Mouse (Mus musculus) hindbrain, embryonic 14.5 days (tissue): ENCODE results near the gene Olfr1051. TPM values are rescaled to one million over a fixed set of nuclear protein-coding genes. Genes with fewer than 3 reads are reported as not detected.
"Not testable (repeated sequence)": the region's sequence is repeated elsewhere in the genome, so short reads cannot be mapped to it uniquely, and the experiment has no call there.

Source experiments
- ATAC-seq: fragments of 200-750 bp; cut with Nextera tagmentation; 2 replicates; pipeline ENCODE4 v1.8.0; 2017; ENCODE audit warnings: moderate number of reproducible peaks, mild to moderate bottlenecking, moderate TSS enrichment, moderate library complexity; ENCODE audit not compliant: low FRiP score
- DNase-seq: peaks from one replicate; pipeline ENCODE4 v3.0.0-alpha.2; 2015; ENCODE audit warnings: low spot score
- H3K27ac ChIP-seq: fragments of 300-500 bp; sonication (generic); 2 replicates; pipeline ENCODE4 v1.5.1; 2014; ENCODE audit warnings: mild to moderate bottlenecking, moderate library complexity
- H3K27me3 ChIP-seq: fragments of 300-500 bp; sonication (generic); 2 replicates; pipeline ENCODE4 v1.6.1; 2014; ENCODE audit warnings: mild to moderate bottlenecking, low read length, mixed read lengths; ENCODE audit not compliant: control insufficient read depth, insufficient read depth
- H3K36me3 ChIP-seq: fragments of 300-500 bp; sonication (generic); replicated peaks from 2 replicates; pipeline ENCODE4 v1.6.1; 2014; ENCODE audit not compliant: control insufficient read depth, insufficient read depth
- H3K4me1 ChIP-seq: fragments of 300-500 bp; sonication (generic); replicated peaks from 2 replicates; pipeline ENCODE4 v1.6.1; 2014; ENCODE audit warnings: antibody characterized with exemption, low read length, mixed read lengths; ENCODE audit not compliant: control insufficient read depth, insufficient read depth
- H3K4me2 ChIP-seq: fragments of 300-500 bp; sonication (generic); replicated peaks from 2 replicates; pipeline ENCODE4 v1.6.1; 2014; ENCODE audit warnings: mild to moderate bottlenecking, moderate library complexity
- H3K4me3 ChIP-seq: fragments of 300-500 bp; sonication (generic); replicated peaks from 2 replicates; pipeline ENCODE4 v1.5.1; 2014; ENCODE audit warnings: mild to moderate bottlenecking, low read length
- H3K9ac ChIP-seq: fragments of 300-500 bp; sonication (generic); 2 replicates; pipeline ENCODE4 v1.6.1; 2014
- H3K9me3 ChIP-seq: fragments of 300-500 bp; sonication (generic); 2 replicates; pipeline ENCODE4 v1.6.1; 2016; ENCODE audit warnings: low read length; ENCODE audit not compliant: control insufficient read depth
- WGBS: fragments of 180-500 bp; shearing (Covaris S2); extraction: QIAGEN DNeasy Blood & Tissue Kit; methylation state at CpG from one replicate; pipeline ENCODE4 v1.1.7; 2014; 5-methylcytosine and 5-hydroxymethylcytosine counted together
- polyA plus RNA-seq: library from polyadenylated mRNA; unstranded; fragments of >200 nt; fragmentation: Nextera tagmentation; extraction: Ambion mirVana; gene quantifications from 2 replicates; pipeline ENCODE4 v1.2.1, GENCODE M21; 2014

Gene Olfr1051
- polyA plus RNA-seq: not detected in 2 replicates

GRCm38 (mm10) chr2:86278988-86279387 lies at the start of gene Olfr1051:
TSS of gene Olfr1051 (minus strand) at chr2:86279088.
- H3K4me3 ChIP-seq, H3K27ac ChIP-seq, DNase-seq, H3K4me1 ChIP-seq, ATAC-seq, H3K9ac ChIP-seq, H3K4me2 ChIP-seq, H3K36me3 ChIP-seq, H3K9me3 ChIP-seq, H3K27me3 ChIP-seq: not testable (repeated sequence)

GRCm38 (mm10) chr2:86315184-86315583 lies 36.3 kb upstream of the Olfr1051 start, which contains the start of gene Olfr1053:
TSS of gene Olfr1053 (minus strand) at chr2:86315284.
- 76% methylated on average over 3 of the region's 3 CpGs for WGBS
- ATAC-seq: no peak

GRCm38 (mm10) chr2:86292155-86292554 lies 13.3 kb upstream of the Olfr1051 start, which contains the start of gene Olfr1052:
TSS of gene Olfr1052 (plus strand) at chr2:86292455.
- no peaks in the 10 kb centered on the region for H3K9me3 ChIP-seq
- DNase-seq (no peak), ATAC-seq (no peak)
- no peak within 1 kb of the TSS for H3K9ac ChIP-seq
- no peak within 1 kb of the TSS for H3K4me3 ChIP-seq
- no peaks in the 10 kb centered on the region for H3K36me3 ChIP-seq
- H3K4me1 ChIP-seq: no peaks in the 10 kb centered on the region
- H3K27me3 ChIP-seq: no peaks in the 10 kb centered on the region
- H3K27ac ChIP-seq: no peak within 1 kb of the TSS
- no peak within 1 kb of the TSS for H3K4me2 ChIP-seq

More at GRCm38 (mm10) chr2:86315184-86315583, 36.3 kb upstream of the Olfr1051 start, which contains the start of gene Olfr1053:
- H3K9me3 ChIP-seq: no peaks in the 10 kb centered on the region
- H3K36me3 ChIP-seq: no peaks in the 10 kb centered on the region
- no peak within 1 kb of the TSS for H3K9ac ChIP-seq
- no peak for DNase-seq
- no peak within 1 kb of the TSS for H3K4me2 ChIP-seq
- H3K4me3 ChIP-seq: no peak within 1 kb of the TSS
- H3K4me1 ChIP-seq: no peaks in the 10 kb centered on the region
- H3K27me3 ChIP-seq: no peaks in the 10 kb centered on the region
- H3K27ac ChIP-seq: no peak within 1 kb of the TSS

- DNase-seq, H3K9ac ChIP-seq, H3K4me3 ChIP-seq, H3K9me3 ChIP-seq, H3K36me3 ChIP-seq, H3K4me1 ChIP-seq, H3K27ac ChIP-seq, H3K4me2 ChIP-seq, ATAC-seq, H3K27me3 ChIP-seq: not testable (repeated sequence)
Measured at GRCm38 (mm10) chr2:86258228-86258627, 20.7 kb downstream of the Olfr1051 start, which contains the start of gene Olfr1049. TSS of gene Olfr1049 (minus strand) at chr2:86258328.

GRCm38 (mm10) chr2:86240189-86240588 lies 38.7 kb downstream of the Olfr1051 start, which contains the start of gene Olfr1048:
TSS of gene Olfr1048 (minus strand) at chr2:86240289.
- no peaks in the 10 kb centered on the region for H3K27me3 ChIP-seq
- ATAC-seq (no peak), DNase-seq (no peak)
- no peak within 1 kb of the TSS for H3K27ac ChIP-seq
- H3K4me1 ChIP-seq: no peaks in the 10 kb centered on the region
- no peaks in the 10 kb centered on the region for H3K9me3 ChIP-seq
- H3K4me3 ChIP-seq: no peak within 1 kb of the TSS
- no peak within 1 kb of the TSS for H3K9ac ChIP-seq
- H3K4me2 ChIP-seq: no peak within 1 kb of the TSS
- H3K36me3 ChIP-seq: no peaks in the 10 kb centered on the region

- DNase-seq (no peak), ATAC-seq (no peak)
- Histone ChIP-seq H3K4me3 (no peak within 1 kb of the TSS), H3K27ac (no peak within 1 kb of the TSS), H3K27me3 (no peaks in the 10 kb centered on the region), H3K4me1 (no peaks in the 10 kb centered on the region), H3K4me2 (no peak within 1 kb of the TSS), H3K36me3 (no peaks in the 10 kb centered on the region), H3K9me3 (no peaks in the 10 kb centered on the region), H3K9ac (no peak within 1 kb of the TSS)
- 95% methylated on average over 1 of the region's 1 CpGs for WGBS
Measured at GRCm38 (mm10) chr2:86231301-86231700, 47.6 kb downstream of the Olfr1051 start, which contains the start of gene Olfr1047. TSS of gene Olfr1047 (minus strand) at chr2:86231401.

Other genes starting within 250 kb of the Olfr1051 start
- not detected in 2 replicates for gene Olfr1034, start 233.2 kb downstream of the Olfr1051 start, polyA plus RNA-seq
- gene Olfr1036, start 205.1 kb downstream of the Olfr1051 start, polyA plus RNA-seq: not detected in 2 replicates
- not detected in 2 replicates for gene Olfr1037, start 191.7 kb downstream of the Olfr1051 start, polyA plus RNA-seq
- gene Olfr1039, start 143.2 kb downstream of the Olfr1051 start, polyA plus RNA-seq: not detected in 2 replicates
- not detected in 2 replicates for gene Olfr1040, start 132.4 kb downstream of the Olfr1051 start, polyA plus RNA-seq
- not detected in 2 replicates for gene Olfr1042, start 117.2 kb downstream of the Olfr1051 start, polyA plus RNA-seq
- not detected in 2 replicates for gene Olfr1043, start 111.6 kb downstream of the Olfr1051 start, polyA plus RNA-seq
- not detected in 2 replicates for gene Olfr1044, start 101.3 kb downstream of the Olfr1051 start, polyA plus RNA-seq
- gene Olfr52, start 93.4 kb downstream of the Olfr1051 start, polyA plus RNA-seq: not detected in 2 replicates
- not detected in 2 replicates for gene Olfr1045, start 76.1 kb downstream of the Olfr1051 start, polyA plus RNA-seq
- gene Olfr1046, start 59.8 kb downstream of the Olfr1051 start, polyA plus RNA-seq: not detected in 2 replicates
- not detected in 2 replicates for gene Olfr1047, start 47.7 kb downstream of the Olfr1051 start, polyA plus RNA-seq
- not detected in 2 replicates for gene Olfr1048, start 38.8 kb downstream of the Olfr1051 start, polyA plus RNA-seq
- not detected in 2 replicates for gene Olfr1049, start 20.8 kb downstream of the Olfr1051 start, polyA plus RNA-seq
- not detected in 2 replicates for gene Olfr1052, start 13.4 kb upstream of the Olfr1051 start, polyA plus RNA-seq
- gene Olfr1053, start 36.2 kb upstream of the Olfr1051 start, polyA plus RNA-seq: not detected in 2 replicates
- gene Olfr1054, start 56.3 kb upstream of the Olfr1051 start, polyA plus RNA-seq: not detected in 2 replicates
- not detected in 2 replicates for gene Olfr1055, start 71.2 kb upstream of the Olfr1051 start, polyA plus RNA-seq
- gene Olfr1056, start 83.4 kb upstream of the Olfr1051 start, polyA plus RNA-seq: not detected in 2 replicates
- not detected in 2 replicates for gene Olfr1057, start 99.3 kb upstream of the Olfr1051 start, polyA plus RNA-seq
- gene Olfr1058, start 109.5 kb upstream of the Olfr1051 start, polyA plus RNA-seq: not detected in 2 replicates
- gene Olfr1061, start 135.0 kb upstream of the Olfr1051 start, polyA plus RNA-seq: not detected in 2 replicates
- not detected in 2 replicates for gene Olfr1062, start 147.7 kb upstream of the Olfr1051 start, polyA plus RNA-seq
- gene Olfr1065, start 171.5 kb upstream of the Olfr1051 start, polyA plus RNA-seq: not detected in 2 replicates
- not detected in 2 replicates for gene Olfr1066, start 177.2 kb upstream of the Olfr1051 start, polyA plus RNA-seq
- gene Olfr228, start 208.3 kb upstream of the Olfr1051 start, polyA plus RNA-seq: not detected in 2 replicates
- gene Olfr1076, start 229.4 kb upstream of the Olfr1051 start, polyA plus RNA-seq: not detected in 2 replicates